Mouse (Mus musculus) WW6 (cell line): ENCODE results near the gene Atg9a.

Experiments
- DNase-seq: peaks from one replicate; pipeline ENCODE4 v3.0.0-alpha.2; 2013; ENCODE audit warnings: low read depth, low spot score

Atg9a gene

DNA sequence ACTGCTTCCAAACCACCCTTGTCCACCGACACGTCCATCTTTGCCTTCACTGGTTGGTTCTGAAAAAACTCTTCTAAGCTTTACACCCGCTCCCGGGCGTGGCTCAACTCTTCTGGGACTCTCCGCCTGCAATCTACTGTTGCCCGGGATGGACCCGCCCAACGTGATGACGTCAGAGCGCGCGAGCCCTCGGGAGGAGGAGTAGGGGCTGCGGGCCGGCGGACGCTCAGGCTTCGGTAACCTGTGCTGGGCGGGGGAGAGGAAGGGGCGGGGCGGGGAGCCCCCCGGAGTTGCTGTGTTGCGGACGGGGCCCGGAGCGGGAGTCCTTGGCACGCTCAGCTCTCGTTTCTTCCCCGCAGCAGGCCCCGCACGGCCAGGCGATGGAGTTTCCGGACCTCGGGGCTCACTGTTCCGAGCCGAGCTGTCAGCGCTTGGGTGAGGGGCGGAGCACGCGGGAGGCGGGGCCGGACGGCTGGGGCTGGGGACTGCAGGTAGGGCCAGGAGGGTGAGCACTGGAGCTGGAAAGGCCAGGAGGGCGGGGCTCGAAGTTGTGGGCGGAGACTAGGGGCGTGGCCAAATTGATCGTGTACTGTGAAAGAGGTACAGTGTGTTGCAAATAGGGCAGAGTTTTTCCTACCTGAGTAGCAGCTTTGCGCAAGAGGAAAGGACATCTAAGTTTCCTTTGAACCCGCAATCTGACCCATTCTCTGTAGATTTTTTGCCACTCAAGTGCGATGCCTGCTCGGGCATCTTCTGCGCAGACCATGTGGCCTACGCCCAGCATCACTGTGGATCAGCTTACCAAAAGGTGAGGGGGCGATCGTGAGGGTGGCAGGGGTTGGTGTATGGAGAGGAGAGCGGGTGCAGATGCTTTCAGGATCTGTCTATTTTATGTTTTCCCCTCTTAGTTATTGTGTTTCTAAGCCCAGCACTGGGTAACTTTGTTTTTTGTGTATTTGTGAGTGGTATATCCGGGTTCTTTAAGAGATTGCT, 23.2 kb downstream of the Atg9a start, which contains the start of gene Zfand2b:
Gene Zfand2b, plus strand, starts transcription at position 175 of the 993 bp plus-strand sequence.
- peak; percentile 90 for DNase-seq

DNA sequence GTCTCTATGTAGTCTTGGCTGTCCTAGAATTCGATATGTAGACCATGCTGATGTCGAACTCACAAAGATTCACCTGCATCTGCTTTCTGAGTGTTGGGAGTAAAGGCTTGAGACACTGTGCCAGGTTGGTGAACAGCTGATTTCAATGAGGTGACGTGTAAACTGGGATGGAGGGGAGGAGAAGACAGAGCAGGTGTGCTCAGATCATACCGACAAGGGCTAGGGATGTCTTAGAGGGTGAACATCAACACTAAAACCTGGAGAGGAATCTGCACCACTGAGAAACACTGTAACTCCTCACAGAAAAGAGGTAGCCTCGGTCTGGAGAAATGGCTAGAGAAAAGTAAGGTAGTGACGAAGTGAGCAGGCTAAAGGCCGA, 23.9 kb downstream of the Atg9a start:
- DNase-seq = no peak

DNA sequence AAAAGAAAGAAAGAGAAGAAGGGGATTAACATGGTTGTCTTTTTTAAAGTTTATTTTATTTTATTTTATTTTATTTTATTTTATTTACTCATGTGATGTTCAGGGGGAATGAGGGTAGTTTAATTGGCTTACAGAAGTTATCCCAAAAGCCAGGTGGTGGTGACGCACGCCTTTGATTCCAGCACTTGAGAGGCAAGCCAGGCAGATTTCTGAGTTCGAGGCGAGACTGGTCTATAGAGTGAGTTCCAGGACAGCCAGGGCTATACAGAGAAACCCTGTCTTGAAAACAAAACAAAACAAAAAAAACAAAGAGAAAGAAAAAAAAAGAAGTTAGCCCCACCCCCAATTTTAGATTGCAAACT, 31.8 kb downstream of the Atg9a start:
- DNase-seq = no peak

DNA sequence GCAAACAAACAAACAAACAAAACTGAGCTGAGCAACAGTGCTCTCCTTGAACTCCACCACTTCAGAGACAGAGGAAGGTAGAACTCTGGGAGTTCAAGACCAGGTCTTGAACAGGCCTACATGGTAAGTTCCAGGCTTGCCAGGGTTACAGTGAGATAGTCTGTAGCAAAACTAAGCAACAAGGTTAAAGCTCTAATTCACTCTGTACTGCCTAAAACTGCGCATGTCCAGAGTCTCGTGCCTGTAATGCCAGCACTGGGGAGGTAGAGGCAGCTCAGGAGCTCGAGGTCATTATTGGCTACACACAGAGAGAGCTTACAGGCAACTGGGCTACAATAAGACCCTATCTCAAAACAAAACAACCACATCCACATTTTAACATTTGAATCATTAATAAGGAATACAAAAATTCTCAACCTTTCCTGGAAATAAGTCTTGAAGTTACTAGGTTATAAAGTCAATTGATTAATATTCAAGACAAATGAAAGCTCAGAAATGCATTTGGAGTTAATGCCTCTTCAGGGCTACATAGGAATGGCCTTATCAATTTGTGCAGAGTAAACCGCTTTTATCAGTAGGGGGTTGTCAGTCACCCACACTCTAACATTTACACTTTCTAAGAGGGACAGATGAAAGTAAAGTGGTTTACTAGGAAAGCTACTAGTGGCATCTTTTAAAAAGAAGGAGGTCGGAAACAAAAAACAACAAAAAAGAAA, 32.3 kb downstream of the Atg9a start:
- no peak for DNase-seq

DNA sequence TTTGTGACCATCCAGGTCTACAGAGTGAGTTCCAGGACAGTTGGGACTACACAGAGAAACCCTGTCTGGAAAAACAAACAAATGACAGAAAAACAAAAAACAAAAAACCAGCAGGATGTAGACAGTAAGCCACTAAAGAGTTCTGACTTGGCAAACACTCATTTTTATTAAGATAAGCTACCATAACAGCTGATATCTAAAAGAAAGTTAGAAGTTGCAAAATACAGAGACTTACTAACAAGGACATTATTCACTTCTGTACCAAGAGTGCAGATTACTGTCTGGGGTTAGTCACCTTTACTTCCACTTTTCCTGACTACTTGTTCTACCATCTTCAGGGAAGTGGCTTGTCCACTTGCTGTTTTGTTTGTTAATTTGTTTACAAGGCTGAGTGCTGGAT, 33.0 kb downstream of the Atg9a start:
- DNase-seq = no peak

DNA sequence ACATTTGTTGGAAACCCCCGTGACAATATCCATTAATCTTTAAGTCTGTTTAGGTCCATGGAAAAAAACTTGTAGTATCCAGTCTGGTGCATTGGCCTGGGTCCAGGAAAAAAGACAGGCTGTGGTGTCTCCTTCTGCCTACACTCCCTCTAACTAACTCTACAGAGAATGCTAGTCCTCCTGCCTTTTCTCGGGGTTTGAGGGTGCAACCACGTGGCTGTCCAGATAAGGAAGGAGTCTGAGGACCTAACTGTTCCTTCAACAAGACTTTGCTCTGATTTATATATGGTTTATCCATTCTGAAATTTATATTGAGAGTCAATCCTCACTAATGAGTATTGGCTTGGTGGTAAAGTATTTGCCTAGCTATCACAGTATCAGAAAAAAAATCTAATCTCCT, 36.2 kb downstream of the Atg9a start:
- DNase-seq = no peak

DNA sequence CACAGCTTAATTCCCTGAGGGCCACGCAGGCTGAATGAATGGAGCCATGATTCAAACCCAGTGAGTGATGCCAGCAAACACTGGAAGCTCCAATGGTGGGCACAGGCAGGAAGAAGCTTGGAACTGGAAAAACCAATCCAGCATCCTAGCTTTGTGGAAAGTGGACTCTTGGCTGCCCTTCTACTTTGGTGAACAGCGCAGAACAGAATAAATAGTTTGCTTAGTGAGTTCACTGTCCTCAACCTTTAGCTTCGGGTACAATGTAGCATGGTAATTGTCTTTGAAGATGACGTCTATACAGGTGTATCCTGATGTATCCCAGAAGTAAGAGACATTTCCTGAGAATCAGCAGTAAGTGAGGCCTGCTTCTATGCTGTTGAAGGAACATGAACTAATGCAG, 43.3 kb downstream of the Atg9a start:
- DNase-seq = no peak

DNA sequence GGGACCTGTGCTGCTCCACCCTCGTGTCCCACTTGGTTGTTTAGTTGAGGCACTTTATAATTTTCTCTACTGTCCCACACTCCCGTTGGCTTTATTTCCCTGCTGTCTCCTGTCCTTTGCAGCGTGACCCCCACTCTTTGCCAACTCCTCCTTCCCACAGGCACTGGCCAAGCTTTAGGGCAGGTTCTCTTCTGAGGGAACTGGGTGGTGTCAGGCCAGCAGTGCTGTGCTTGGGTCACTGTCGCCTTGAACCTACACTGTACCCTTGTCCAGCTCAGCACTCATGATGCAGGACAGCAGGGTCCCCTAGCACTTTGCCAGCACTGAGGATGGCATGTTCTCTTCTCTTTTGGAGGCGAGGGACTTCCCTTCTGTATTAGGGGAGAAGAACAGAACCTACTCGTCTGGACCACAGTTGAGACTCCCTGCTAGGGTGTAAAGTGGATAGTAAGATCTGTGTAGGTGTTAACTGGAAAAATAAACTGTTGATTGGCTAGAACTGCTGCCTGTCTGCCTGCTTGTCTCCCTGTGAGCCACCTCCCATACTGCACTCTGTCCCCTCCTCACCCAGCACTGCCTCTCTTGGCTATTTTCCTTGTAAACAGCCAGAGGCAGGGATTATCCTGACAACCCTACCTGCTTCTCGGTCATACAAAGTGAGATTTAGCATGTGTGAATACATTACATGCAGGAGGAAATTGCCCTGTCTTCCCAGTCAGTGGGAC, 44.4 kb downstream of the Atg9a start:
- no peak for DNase-seq

DNA sequence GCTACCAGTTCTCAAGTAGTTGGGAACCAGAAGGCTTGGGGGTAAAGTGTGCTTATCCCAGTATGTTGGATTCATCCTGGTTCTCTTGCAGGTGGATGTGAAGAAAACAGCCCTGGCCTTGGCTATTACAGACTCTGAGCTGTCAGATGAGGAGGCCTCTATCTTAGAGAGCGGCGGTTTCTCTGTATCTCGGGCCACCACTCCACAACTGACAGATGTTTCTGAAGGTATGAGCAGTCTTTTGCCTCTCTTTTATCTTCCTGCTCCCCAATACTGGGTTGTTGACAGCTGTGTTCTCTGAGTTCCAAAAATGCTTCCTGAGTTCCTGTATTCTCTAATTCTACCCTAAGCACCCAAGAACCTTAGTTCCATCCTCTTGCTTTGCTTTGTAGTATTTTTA, 46.4 kb downstream of the Atg9a start:
- DNase-seq = no peak

DNA sequence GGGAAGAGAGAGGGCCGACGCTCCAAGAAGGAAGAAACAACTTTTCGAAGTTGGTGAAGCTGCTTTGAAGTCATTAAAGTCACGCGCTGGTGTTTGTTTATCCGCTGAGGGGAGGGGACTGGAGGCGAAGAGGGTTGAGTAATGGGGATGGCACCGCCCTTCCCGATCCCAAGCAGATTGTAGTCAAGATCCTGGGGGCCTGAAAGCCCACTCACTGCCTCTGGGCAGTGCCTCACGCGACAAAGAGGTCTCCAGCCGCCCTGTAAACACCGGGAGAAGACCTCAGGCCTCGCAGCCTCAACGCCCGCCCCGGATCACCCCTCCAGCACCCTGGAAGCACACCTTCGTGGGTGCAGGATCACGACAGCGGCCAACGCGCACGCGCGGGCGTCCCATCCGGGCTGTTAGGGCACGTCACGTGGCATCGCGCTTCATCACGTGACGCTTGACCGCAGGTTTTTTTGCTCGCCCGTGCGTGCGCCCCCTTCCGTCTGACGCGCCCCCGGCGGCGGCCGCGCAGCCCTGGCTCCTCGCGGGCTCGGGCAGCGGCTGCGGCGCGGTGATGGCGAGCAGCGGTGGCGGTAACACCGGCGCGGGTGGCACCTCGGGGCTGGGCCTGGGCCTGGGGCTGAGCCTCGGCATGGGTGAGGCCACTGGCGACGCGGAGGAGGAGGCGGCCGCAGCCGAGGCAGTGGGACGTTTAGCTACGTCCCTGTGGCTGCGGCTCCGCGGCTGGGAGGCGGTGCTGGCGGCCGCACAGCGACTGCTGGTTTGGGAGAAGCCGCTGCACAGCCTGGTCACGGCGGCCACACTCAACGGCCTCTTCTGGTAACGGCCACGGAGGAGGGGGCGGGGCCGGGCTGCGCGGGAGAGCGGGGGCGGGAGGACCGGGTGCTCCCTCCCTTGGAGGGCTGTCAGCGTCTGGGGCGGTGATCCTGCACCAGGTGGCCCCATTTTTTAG, 49.4 kb downstream of the Atg9a start, which contains the start of the genes Cnppd1 and Retreg2:
Gene Cnppd1, minus strand, starts transcription at position 411 of the 961 bp plus-strand sequence.
Gene Retreg2, plus strand, starts transcription at position 478 of the 961 bp plus-strand sequence.
- DNase-seq = peak; percentile 83

DNA sequence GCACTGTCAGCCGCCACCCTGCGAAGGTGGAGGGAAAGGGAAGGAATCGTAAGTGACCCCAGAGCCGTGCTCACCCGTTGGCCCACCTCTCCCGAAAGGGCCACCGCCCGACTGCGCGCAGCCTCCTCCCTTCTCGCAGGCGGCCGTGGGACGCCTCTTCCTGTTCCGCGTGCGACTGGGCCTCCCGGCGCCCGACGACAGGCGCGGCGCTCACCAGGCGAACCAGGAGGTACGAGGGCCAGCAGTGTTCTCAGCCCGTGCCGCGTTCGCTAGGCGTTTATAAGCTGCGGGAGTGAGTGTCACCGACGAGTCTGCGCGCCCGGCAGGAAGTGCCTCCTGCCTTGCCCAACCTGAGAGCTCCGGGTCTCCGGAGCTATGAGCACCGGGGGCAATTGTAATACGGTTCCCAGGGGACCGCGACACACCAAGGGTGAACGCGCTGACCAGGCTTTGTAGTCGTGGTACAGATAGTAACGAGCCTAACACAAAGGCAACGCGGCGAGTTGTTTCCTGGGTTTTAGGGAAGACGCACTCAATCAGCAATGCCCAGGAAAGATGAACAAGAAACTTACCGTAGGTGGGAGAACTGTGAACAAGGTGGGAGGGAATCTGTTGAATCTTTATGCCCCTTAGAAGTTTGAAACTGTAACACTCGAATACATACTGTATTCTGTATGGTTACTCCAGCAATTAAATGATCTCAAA, 50.4 kb downstream of the Atg9a start:
- no peak for DNase-seq

DNA sequence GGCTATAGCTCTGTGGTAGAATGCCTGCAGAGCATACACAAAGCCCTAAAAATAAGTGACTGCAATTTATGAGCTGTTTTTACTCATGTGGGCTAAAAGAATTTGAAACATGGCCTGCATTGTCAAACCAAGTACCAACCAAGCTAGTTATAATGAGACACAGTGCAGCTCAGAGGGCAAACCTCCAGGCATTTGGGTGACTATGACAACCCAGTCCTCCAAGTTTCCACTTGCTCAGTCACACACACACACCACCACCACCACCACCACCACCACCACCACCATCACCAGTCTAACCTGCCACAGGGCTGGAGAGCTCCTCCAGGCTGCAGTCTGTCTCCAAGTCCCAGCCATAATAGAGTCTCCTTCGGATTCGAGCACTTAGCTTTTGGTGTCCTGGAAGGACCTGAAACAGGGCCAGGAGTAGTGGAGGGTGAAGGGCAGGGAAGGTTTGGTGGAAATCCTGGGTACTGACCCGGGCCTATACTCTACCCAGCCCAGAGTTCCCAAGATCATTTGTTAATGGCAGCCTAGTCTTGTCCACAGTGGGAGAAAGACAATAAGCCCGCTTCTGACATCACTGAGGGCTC, 51.3 kb downstream of the Atg9a start:
- no peak for DNase-seq

DNA sequence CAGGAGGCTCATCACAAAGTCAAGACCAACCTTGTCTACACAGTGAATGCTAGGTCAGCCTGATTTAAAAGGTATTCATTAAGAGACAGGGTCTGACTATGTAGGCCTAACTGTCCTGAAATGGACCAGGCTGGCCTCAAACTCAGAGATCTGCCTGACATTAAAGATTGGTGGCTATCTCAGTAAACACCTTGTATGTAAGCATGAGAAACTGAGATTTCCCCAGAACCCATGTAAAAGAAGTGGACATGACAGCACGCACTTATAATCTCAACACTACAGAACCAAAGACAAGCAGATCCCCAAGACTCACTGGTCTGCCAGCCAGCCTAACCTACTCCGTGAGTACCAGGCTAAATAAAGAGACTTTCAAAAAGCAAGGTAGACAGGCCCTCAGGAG, 53.5 kb downstream of the Atg9a start:
- DNase-seq = no peak

DNA sequence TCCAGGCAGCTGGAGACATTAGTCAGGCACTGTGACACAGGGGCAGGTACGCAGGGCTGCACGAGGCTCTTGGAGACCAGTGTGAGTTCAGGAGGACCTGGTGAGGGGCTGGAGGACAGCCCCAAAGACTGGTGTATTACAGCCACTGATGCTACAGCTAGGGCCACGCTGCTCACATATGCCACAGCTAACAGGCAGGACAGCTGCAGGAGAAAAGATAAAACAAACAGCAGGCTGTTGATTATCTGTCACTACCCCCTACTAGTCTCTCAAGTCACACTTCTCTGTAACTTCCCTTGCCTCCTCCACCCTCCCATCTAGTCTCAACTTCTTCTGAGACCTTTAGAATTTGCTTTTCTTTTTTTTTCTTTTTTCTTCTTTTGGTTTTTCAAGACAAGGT, 55.3 kb downstream of the Atg9a start:
- DNase-seq = no peak

DNA sequence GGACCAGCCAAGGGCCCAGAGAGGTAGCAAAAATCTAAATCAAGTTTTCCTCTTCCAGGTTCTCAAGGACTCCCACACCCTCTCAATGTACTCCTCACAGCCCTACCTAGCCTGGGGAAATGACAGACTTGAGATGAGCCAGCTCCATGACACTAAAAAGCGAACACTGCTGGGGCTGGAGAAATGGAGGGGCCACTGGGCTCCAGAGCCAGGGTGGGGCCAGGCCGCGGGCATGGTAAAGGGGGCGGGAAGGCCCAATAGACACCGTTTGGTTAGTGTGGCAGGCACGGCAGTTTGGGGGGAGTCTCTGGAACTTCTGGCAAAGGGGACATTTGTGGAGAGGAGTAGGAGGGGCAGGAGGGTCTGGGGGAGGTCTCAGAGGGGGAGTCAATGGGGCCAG, 55.7 kb downstream of the Atg9a start:
- no peak for DNase-seq

DNA sequence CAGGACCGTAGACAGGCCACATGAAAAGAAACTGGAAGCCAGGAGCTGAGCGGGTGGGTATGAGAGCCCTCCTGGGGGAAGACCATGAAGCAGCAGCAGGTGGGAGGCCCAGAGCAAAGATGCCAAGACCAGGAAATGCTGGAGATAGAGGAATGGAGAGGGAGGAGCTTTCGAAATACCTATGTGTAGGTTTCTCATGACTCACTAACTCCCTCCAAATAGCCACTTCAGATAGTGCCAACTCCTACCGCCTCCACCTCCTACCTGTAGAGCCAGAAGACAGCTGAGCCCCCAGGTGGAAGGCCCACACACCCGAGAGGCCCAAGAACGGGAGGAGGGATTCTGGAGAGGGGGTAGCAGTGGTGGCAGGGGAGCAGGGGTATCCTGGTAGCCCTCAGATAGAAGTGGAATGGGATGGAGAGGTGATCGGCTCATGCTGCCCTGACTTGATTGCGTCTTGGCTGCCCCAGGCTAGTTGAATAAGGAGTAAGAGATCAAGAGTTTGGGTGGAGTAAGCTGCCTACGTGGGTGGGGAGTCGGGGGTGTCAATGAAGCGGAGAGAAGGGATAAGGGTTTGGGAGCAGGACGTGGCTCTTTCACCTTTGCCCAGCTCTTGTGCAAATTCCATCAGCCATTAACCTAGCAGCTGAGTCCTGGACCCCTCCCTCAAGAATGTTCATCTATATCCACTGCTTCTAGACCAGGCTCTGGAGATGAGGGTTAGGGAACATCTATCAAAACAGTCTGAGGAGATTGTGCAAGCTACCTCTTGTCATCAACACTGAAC, 58.4 kb downstream of the Atg9a start, which contains the start of gene Slc23a3:
Gene Slc23a3, minus strand, starts transcription at position 470 of the 787 bp plus-strand sequence.
- DNase-seq = no peak
